Mouse (Mus musculus): ENCODE measurements around the gene Fkbp11. TPM values are rescaled to one million over a fixed set of nuclear protein-coding genes. Genes with fewer than 3 reads are reported as not detected.

Gene Fkbp11
- polyA plus RNA-seq, 1 experiment: 18.2 TPM

GRCm38 (mm10) chr15:98680660-98681059 is 47.3 kb downstream of the Fkbp11 start:
- Histone ChIP-seq H3K4me3 (replicated peaks) (no peak overlapping the region), H3K4me1 (peaks cover 49% of the 10 kb centered on the region), H3K27me3 (replicated peaks) (peaks cover 45% of the 10 kb centered on the region), H3K9me3 (no peaks in the 10 kb centered on the region), H3K36me3 (replicated peaks; ENCODE audit: low read length) (no peaks in the 10 kb centered on the region)
- TF ChIP-seq FLI1 (IDR thresholded peaks at IDR 0.05; ENCODE audit: low read length) (no peak), GATA1 (IDR thresholded peaks at IDR 0.05; ENCODE audit: borderline replicate concordance, low read length) (no peak)

GRCm38 (mm10) chr15:98677977-98678376 is 50.0 kb downstream of the Fkbp11 start:
- H3K4me3 ChIP-seq (replicated peaks): no peak overlapping the region
- H3K9me3 ChIP-seq: no peaks in the 10 kb centered on the region
- H3K36me3 ChIP-seq (replicated peaks; ENCODE audit: low read length): no peaks in the 10 kb centered on the region
- TF ChIP-seq GATA1 (IDR thresholded peaks at IDR 0.05; ENCODE audit: borderline replicate concordance, low read length) (no peak), FLI1 (IDR thresholded peaks at IDR 0.05; ENCODE audit: low read length) (no peak)
- peaks cover 66% of the 10 kb centered on the region for H3K27me3 ChIP-seq (replicated peaks)
- peaks cover 50% of the 10 kb centered on the region for H3K4me1 ChIP-seq

GRCm38 (mm10) chr15:98676940-98677728 is 50.9 kb downstream of the Fkbp11 start, which contains the start of gene Rnd1:
Rnd1 (minus strand) TSS chr15:98677461.
- TF ChIP-seq FLI1 (IDR thresholded peaks at IDR 0.05; ENCODE audit: low read length): no peak
- TF ChIP-seq GATA1 (IDR thresholded peaks at IDR 0.05; ENCODE audit: borderline replicate concordance, low read length): no peak
- Histone ChIP-seq H3K4me1 (peaks cover 52% of the 10 kb centered on the region), H3K9me3 (no peaks in the 10 kb centered on the region), H3K36me3 (replicated peaks; ENCODE audit: low read length) (no peaks in the 10 kb centered on the region), H3K27me3 (replicated peaks) (peaks cover 65% of the 10 kb centered on the region), H3K4me3 (replicated peaks) (peak within 1 kb of the TSS; percentile 95)

- no peak for TF ChIP-seq GATA1 (IDR thresholded peaks at IDR 0.05; ENCODE audit: borderline replicate concordance, low read length)
- no peak for TF ChIP-seq FLI1 (IDR thresholded peaks at IDR 0.05; ENCODE audit: low read length)
- peak overlapping the region; percentile 95 for H3K4me3 ChIP-seq (replicated peaks)
- H3K36me3 ChIP-seq (replicated peaks; ENCODE audit: low read length): no peaks in the 10 kb centered on the region
- H3K27me3 ChIP-seq (replicated peaks): peaks cover 61% of the 10 kb centered on the region
- peaks cover 52% of the 10 kb centered on the region for H3K4me1 ChIP-seq
- H3K9me3 ChIP-seq: no peaks in the 10 kb centered on the region
Measured at GRCm38 (mm10) chr15:98676471-98676870, 51.5 kb downstream of the Fkbp11 start.

- TF ChIP-seq FLI1 (IDR thresholded peaks at IDR 0.05; ENCODE audit: low read length) (no peak), GATA1 (IDR thresholded peaks at IDR 0.05; ENCODE audit: borderline replicate concordance, low read length) (no peak)
- H3K9me3 ChIP-seq: no peaks in the 10 kb centered on the region
- peaks cover 57% of the 10 kb centered on the region for H3K27me3 ChIP-seq (replicated peaks)
- H3K36me3 ChIP-seq (replicated peaks; ENCODE audit: low read length): no peaks in the 10 kb centered on the region
- H3K4me3 ChIP-seq (replicated peaks): peak overlapping the region; percentile 72
- peaks cover 52% of the 10 kb centered on the region for H3K4me1 ChIP-seq
Measured at GRCm38 (mm10) chr15:98675634-98676250, 52.3 kb downstream of the Fkbp11 start.

GRCm38 (mm10) chr15:98674994-98675545 is 52.9 kb downstream of the Fkbp11 start:
- TF ChIP-seq GATA1 (IDR thresholded peaks at IDR 0.05; ENCODE audit: borderline replicate concordance, low read length) (no peak), FLI1 (IDR thresholded peaks at IDR 0.05; ENCODE audit: low read length) (no peak)
- H3K4me1 ChIP-seq: peaks cover 59% of the 10 kb centered on the region
- H3K4me3 ChIP-seq (replicated peaks): peak overlapping the region; percentile 77
- H3K9me3 ChIP-seq: no peaks in the 10 kb centered on the region
- H3K27me3 ChIP-seq (replicated peaks): peaks cover 62% of the 10 kb centered on the region
- no peaks in the 10 kb centered on the region for H3K36me3 ChIP-seq (replicated peaks; ENCODE audit: low read length)

Other genes starting within 250 kb of the Fkbp11 start
- not detected in 2 replicates for gene Lalba, start 245.5 kb downstream of the Fkbp11 start, polyA plus RNA-seq (2012; ENCODE audit: insufficient read depth, low replicate concordance)
- gene Olfr279, start 235.8 kb downstream of the Fkbp11 start, polyA plus RNA-seq (2012; ENCODE audit: insufficient read depth, low replicate concordance): not detected in 2 replicates
- gene Kansl2, start 193.9 kb downstream of the Fkbp11 start, polyA plus RNA-seq (2012; ENCODE audit: insufficient read depth, low replicate concordance): 7.5 and 14.4 TPM in 2 replicates
- gene Ccnt1, start 157.3 kb downstream of the Fkbp11 start, polyA plus RNA-seq (2012; ENCODE audit: insufficient read depth, low replicate concordance): 1.4 and 5.1 TPM in 2 replicates
- gene 4930415O20Rik, start 157.2 kb downstream of the Fkbp11 start, polyA plus RNA-seq (2012; ENCODE audit: insufficient read depth, low replicate concordance): not detected in 2 replicates
- gene Adcy6, start 118.1 kb downstream of the Fkbp11 start, polyA plus RNA-seq (2012; ENCODE audit: insufficient read depth, low replicate concordance): 2.1 and 9.3 TPM in 2 replicates
- gene Cacnb3, start 97.4 kb downstream of the Fkbp11 start, polyA plus RNA-seq (2012; ENCODE audit: insufficient read depth, low replicate concordance): 0.46 TPM in 1 of 2 replicates, not detected in the other
- gene Ddx23, start 65.3 kb downstream of the Fkbp11 start, polyA plus RNA-seq (2012; ENCODE audit: insufficient read depth, low replicate concordance): 49.7 and 71.3 TPM in 2 replicates
- gene Rnd1, start 50.7 kb downstream of the Fkbp11 start, polyA plus RNA-seq (2012; ENCODE audit: insufficient read depth, low replicate concordance): 1.2 TPM in 1 of 2 replicates, not detected in the other
- not detected in 2 replicates for gene Ccdc65, start 20.0 kb downstream of the Fkbp11 start, polyA plus RNA-seq (2012; ENCODE audit: insufficient read depth, low replicate concordance)
- gene Arf3, start 35.0 kb upstream of the Fkbp11 start, polyA plus RNA-seq (2012; ENCODE audit: insufficient read depth, low replicate concordance): 7.0 and 17.8 TPM in 2 replicates
- not detected in 2 replicates for gene Wnt10b, start 50.0 kb upstream of the Fkbp11 start, polyA plus RNA-seq (2012; ENCODE audit: insufficient read depth, low replicate concordance)
- not detected in 2 replicates for gene Wnt1, start 61.7 kb upstream of the Fkbp11 start, polyA plus RNA-seq (2012; ENCODE audit: insufficient read depth, low replicate concordance)
- gene Ddn, start 81.3 kb upstream of the Fkbp11 start, polyA plus RNA-seq (2012; ENCODE audit: insufficient read depth, low replicate concordance): 0.32 and 0.73 TPM in 2 replicates
- gene Prkag1, start 103.3 kb upstream of the Fkbp11 start, polyA plus RNA-seq (2012; ENCODE audit: insufficient read depth, low replicate concordance): 237 and 264 TPM in 2 replicates
- gene Kmt2d, start 143.0 kb upstream of the Fkbp11 start, polyA plus RNA-seq (2012; ENCODE audit: insufficient read depth, low replicate concordance): 11.9 and 17.8 TPM in 2 replicates
- gene Rhebl1, start 166.3 kb upstream of the Fkbp11 start, polyA plus RNA-seq (2012; ENCODE audit: insufficient read depth, low replicate concordance): 0.19 TPM in 1 of 2 replicates, not detected in the other
- gene Dhh, start 170.3 kb upstream of the Fkbp11 start, polyA plus RNA-seq (2012; ENCODE audit: insufficient read depth, low replicate concordance): not detected in 2 replicates
- gene Lmbr1l, start 190.0 kb upstream of the Fkbp11 start, polyA plus RNA-seq (2012; ENCODE audit: insufficient read depth, low replicate concordance): 0.87 and 4.8 TPM in 2 replicates
- gene Tuba1b, start 206.4 kb upstream of the Fkbp11 start, polyA plus RNA-seq (2012; ENCODE audit: insufficient read depth, low replicate concordance): 19.4 and 182 TPM in 2 replicates
- 2.5 and 169 TPM in 2 replicates for gene Gm49450, start 225.4 kb upstream of the Fkbp11 start, polyA plus RNA-seq (2012; ENCODE audit: insufficient read depth, low replicate concordance)
- 40.3 and 115 TPM in 2 replicates for gene Tuba1a, start 225.5 kb upstream of the Fkbp11 start, polyA plus RNA-seq (2012; ENCODE audit: insufficient read depth, low replicate concordance)